Mouse (Mus musculus) liver, embryonic 14.5 days (tissue): ENCODE measurements at regions not wholly inside any gene's neighbourhood (a gene's known extent, or its start where the extent isn't known, plus 50 kb on each side); places are given as distances from the start of the nearest gene placed in this dataset.

ENCODE experiments used
- ATAC-seq: fragments of 200-750 bp; cut with Nextera tagmentation; 2 replicates; pipeline ENCODE4 v1.8.0; 2017; ENCODE audit warnings: moderate number of reproducible peaks, mild to moderate bottlenecking, moderate library complexity; ENCODE audit not compliant: insufficient read depth
- DNase-seq, 3 experiments: peaks; one replicate each; pipeline ENCODE4 v3.0.0-alpha.2; 2012 to 2013; ENCODE audit warnings: low read depth in 3 of 3, low spot score in 3 of 3
- H3K27ac ChIP-seq: fragments of 300-500 bp; sonication (generic); 2 replicates; pipeline ENCODE4 v1.5.1; 2014; ENCODE audit warnings: moderate library complexity, mild to moderate bottlenecking, control low read depth, inconsistent platforms
- H3K27me3 ChIP-seq: fragments of 300-500 bp; sonication (generic); 2 replicates; pipeline ENCODE4 v1.6.1; 2014; ENCODE audit warnings: mild to moderate bottlenecking, low read length, moderate library complexity; ENCODE audit not compliant: control insufficient read depth, insufficient read depth
- H3K36me3 ChIP-seq: fragments of 300-500 bp; sonication (generic); replicated peaks from 2 replicates; pipeline ENCODE4 v1.6.1; 2014; ENCODE audit warnings: low read depth; ENCODE audit not compliant: control insufficient read depth, insufficient read depth
- H3K4me1 ChIP-seq, 2 experiments: fragments of 200-500 bp in 1 of 2; fragments of 300-500 bp in 1 of 2; sonication (generic) in 1 of 2; replicated peaks; 2 replicates each; pipeline ENCODE4 v1.6.1; 2012 to 2014; ENCODE audit warnings: antibody characterized with exemption in 1 of 2, inconsistent platforms in 1 of 2, low read length in 1 of 2; ENCODE audit not compliant: control insufficient read depth in 2 of 2, insufficient read depth in 2 of 2
- H3K4me2 ChIP-seq: fragments of 300-500 bp; sonication (generic); 2 replicates; pipeline ENCODE4 v1.6.1; 2014; ENCODE audit warnings: low read depth, mild to moderate bottlenecking, control low read depth, moderate library complexity
- H3K4me3 ChIP-seq, 2 experiments: fragments of 200-500 bp in 1 of 2; fragments of 300-500 bp in 1 of 2; sonication (generic) in 1 of 2; 2 replicates each; pipeline ENCODE4 v1.5.1; 2012 to 2014; ENCODE audit warnings: low read depth in 2 of 2, low read length in 2 of 2, mild to moderate bottlenecking in 2 of 2, control low read depth in 1 of 2, inconsistent platforms in 1 of 2, moderate library complexity in 1 of 2; ENCODE audit not compliant: insufficient read depth in 1 of 2
- H3K9ac ChIP-seq: fragments of 300-500 bp; sonication (generic); replicated peaks from 2 replicates; pipeline ENCODE4 v1.6.1; 2014; ENCODE audit warnings: mild to moderate bottlenecking, control low read depth, moderate library complexity
- H3K9me3 ChIP-seq: fragments of 300-500 bp; sonication (generic); 2 replicates; pipeline ENCODE4 v1.6.1; 2016; ENCODE audit warnings: low read length, mixed read lengths; ENCODE audit not compliant: control insufficient read depth
- CTCF ChIP-seq: IDR thresholded peaks from 2 replicates; pipeline ENCODE4 v1.5.1; 2016; ENCODE audit warnings: antibody characterized with exemption, low read depth, control low read depth
- EP300 ChIP-seq: IDR thresholded peaks from 2 replicates; pipeline ENCODE4 v1.6.1; 2016; ENCODE audit warnings: antibody characterized with exemption, low read depth
- WGBS: fragments of 180-500 bp; shearing (Covaris S2); extraction: QIAGEN DNeasy Blood & Tissue Kit; methylation state at CpG from one replicate; pipeline ENCODE4 v1.1.7; 2014; ENCODE audit not compliant: insufficient replicate concordance; 5-methylcytosine and 5-hydroxymethylcytosine counted together

GRCm38 (mm10) chr19:15173301-15173700, 575.5 kb upstream of the Tle4 start:
- H3K9me3 ChIP-seq, result no peaks in the 10 kb centered on the region
- no peaks in the 10 kb centered on the region for H3K27me3 ChIP-seq
- H3K4me1 ChIP-seq, result no peaks in the 10 kb centered on the region
- no peaks in the 10 kb centered on the region for H3K36me3 ChIP-seq
- DNase-seq (no peak), ATAC-seq (no peak)
- H3K4me3 ChIP-seq, result no peak overlapping the region
- no peak overlapping the region for H3K9ac ChIP-seq
- H3K4me2 ChIP-seq, result no peak overlapping the region
- no peak overlapping the region for H3K27ac ChIP-seq
- no peak for TF ChIP-seq CTCF
- TF ChIP-seq EP300, result no peak
- WGBS, result 24% methylated on average over 5 of the region's 5 CpGs

- H3K4me1 ChIP-seq, result no peaks in the 10 kb centered on the region
- no peak for DNase-seq
- TF ChIP-seq CTCF (no peak), EP300 (no peak)
- H3K27me3 ChIP-seq, result no peaks in the 10 kb centered on the region
- no peak for ATAC-seq
- 56% methylated on average over 1 of the region's 1 CpGs for WGBS
- no peak overlapping the region for H3K4me2 ChIP-seq
- no peaks in the 10 kb centered on the region for H3K36me3 ChIP-seq
- H3K27ac ChIP-seq, result no peak overlapping the region
- no peak overlapping the region for H3K9ac ChIP-seq
- H3K4me3 ChIP-seq, result no peak overlapping the region
- no peaks in the 10 kb centered on the region for H3K9me3 ChIP-seq
Observed at GRCm38 (mm10) chr19:15167184-15167583, 569.3 kb upstream of the Tle4 start.

GRCm38 (mm10) chr19:15160641-15161040, 562.8 kb upstream of the Tle4 start:
- ATAC-seq (no peak), DNase-seq (no peak)
- H3K27me3 ChIP-seq, result no peaks in the 10 kb centered on the region
- H3K9me3 ChIP-seq, result no peaks in the 10 kb centered on the region
- no peak overlapping the region for H3K9ac ChIP-seq
- no peaks in the 10 kb centered on the region for H3K36me3 ChIP-seq
- WGBS, result 38% methylated on average over 3 of the region's 3 CpGs
- no peaks in the 10 kb centered on the region for H3K4me1 ChIP-seq
- no peak overlapping the region for H3K27ac ChIP-seq
- H3K4me2 ChIP-seq, result no peak overlapping the region
- H3K4me3 ChIP-seq, result no peak overlapping the region
- TF ChIP-seq CTCF (no peak), EP300 (no peak)

- Histone ChIP-seq H3K27me3 (no peaks in the 10 kb centered on the region), H3K4me3 (no peak overlapping the region), H3K9ac (no peak overlapping the region), H3K4me2 (no peak overlapping the region), H3K36me3 (no peaks in the 10 kb centered on the region), H3K27ac (no peak overlapping the region), H3K4me1 (no peaks in the 10 kb centered on the region), H3K9me3 (no peaks in the 10 kb centered on the region)
- TF ChIP-seq CTCF, result no peak
- TF ChIP-seq EP300, result no peak
- DNase-seq, result no peak
- WGBS, result 84% methylated on average over 3 of the region's 3 CpGs
- ATAC-seq, result no peak
Observed at GRCm38 (mm10) chr19:15158653-15159052, 560.8 kb upstream of the Tle4 start.

- Histone ChIP-seq H3K36me3 (no peaks in the 10 kb centered on the region), H3K4me3 (no peak overlapping the region), H3K4me1 (no peaks in the 10 kb centered on the region), H3K4me2 (no peak overlapping the region), H3K27me3 (no peaks in the 10 kb centered on the region), H3K27ac (no peak overlapping the region), H3K9ac (no peak overlapping the region), H3K9me3 (no peaks in the 10 kb centered on the region)
- DNase-seq (no peak), ATAC-seq (no peak)
- 68% methylated on average over 14 of the region's 14 CpGs for WGBS
- TF ChIP-seq CTCF (no peak), EP300 (no peak)
Observed at GRCm38 (mm10) chr19:15158177-15158576, 560.3 kb upstream of the Tle4 start.
